Mouse (Mus musculus) liver, embryonic 14.5 days (tissue): ENCODE data around the gene Ovca2. TPM values are rescaled to one million over a fixed set of nuclear protein-coding genes. Genes with fewer than 3 reads are reported as not detected.

Experiments
- ATAC-seq: fragments of 200-750 bp; cut with Nextera tagmentation; 2 replicates; pipeline ENCODE4 v1.8.0; 2017; ENCODE audit warnings: moderate number of reproducible peaks, mild to moderate bottlenecking, moderate library complexity; ENCODE audit not compliant: insufficient read depth
- DNase-seq, 3 experiments: peaks; one replicate each; pipeline ENCODE4 v3.0.0-alpha.2; 2012 to 2013; ENCODE audit warnings: low read depth in 3 of 3, low spot score in 3 of 3
- H3K27ac ChIP-seq: fragments of 300-500 bp; sonication (generic); 2 replicates; pipeline ENCODE4 v1.5.1; 2014; ENCODE audit warnings: moderate library complexity, mild to moderate bottlenecking, control low read depth, inconsistent platforms
- H3K27me3 ChIP-seq: fragments of 300-500 bp; sonication (generic); 2 replicates; pipeline ENCODE4 v1.6.1; 2014; ENCODE audit warnings: mild to moderate bottlenecking, low read length, moderate library complexity; ENCODE audit not compliant: control insufficient read depth, insufficient read depth
- H3K36me3 ChIP-seq: fragments of 300-500 bp; sonication (generic); replicated peaks from 2 replicates; pipeline ENCODE4 v1.6.1; 2014; ENCODE audit warnings: low read depth; ENCODE audit not compliant: control insufficient read depth, insufficient read depth
- H3K4me1 ChIP-seq, 2 experiments: fragments of 200-500 bp in 1 of 2; fragments of 300-500 bp in 1 of 2; sonication (generic) in 1 of 2; replicated peaks; 2 replicates each; pipeline ENCODE4 v1.6.1; 2012 to 2014; ENCODE audit warnings: antibody characterized with exemption in 1 of 2, inconsistent platforms in 1 of 2, low read length in 1 of 2; ENCODE audit not compliant: control insufficient read depth in 2 of 2, insufficient read depth in 2 of 2
- H3K4me2 ChIP-seq: fragments of 300-500 bp; sonication (generic); 2 replicates; pipeline ENCODE4 v1.6.1; 2014; ENCODE audit warnings: low read depth, mild to moderate bottlenecking, control low read depth, moderate library complexity
- H3K4me3 ChIP-seq, 2 experiments: fragments of 200-500 bp in 1 of 2; fragments of 300-500 bp in 1 of 2; sonication (generic) in 1 of 2; 2 replicates each; pipeline ENCODE4 v1.5.1; 2012 to 2014; ENCODE audit warnings: low read depth in 2 of 2, low read length in 2 of 2, mild to moderate bottlenecking in 2 of 2, control low read depth in 1 of 2, inconsistent platforms in 1 of 2, moderate library complexity in 1 of 2; ENCODE audit not compliant: insufficient read depth in 1 of 2
- H3K9ac ChIP-seq: fragments of 300-500 bp; sonication (generic); replicated peaks from 2 replicates; pipeline ENCODE4 v1.6.1; 2014; ENCODE audit warnings: mild to moderate bottlenecking, control low read depth, moderate library complexity
- H3K9me3 ChIP-seq: fragments of 300-500 bp; sonication (generic); 2 replicates; pipeline ENCODE4 v1.6.1; 2016; ENCODE audit warnings: low read length, mixed read lengths; ENCODE audit not compliant: control insufficient read depth
- CTCF ChIP-seq: IDR thresholded peaks from 2 replicates; pipeline ENCODE4 v1.5.1; 2016; ENCODE audit warnings: antibody characterized with exemption, low read depth, control low read depth
- EP300 ChIP-seq: IDR thresholded peaks from 2 replicates; pipeline ENCODE4 v1.6.1; 2016; ENCODE audit warnings: antibody characterized with exemption, low read depth
- WGBS: fragments of 180-500 bp; shearing (Covaris S2); extraction: QIAGEN DNeasy Blood & Tissue Kit; methylation state at CpG from one replicate; pipeline ENCODE4 v1.1.7; 2014; ENCODE audit not compliant: insufficient replicate concordance; 5-methylcytosine and 5-hydroxymethylcytosine counted together
- polyA plus RNA-seq, 2 experiments: library from polyadenylated mRNA; depleted of rRNA in 1 of 2; stranded (reverse) in 1 of 2; unstranded in 1 of 2; fragments of >200 nt; fragmentation: Nextera tagmentation in 1 of 2; extraction: Ambion mirVana in 1 of 2; gene quantifications; 2 replicates each; pipeline versions ENCODE4 v1.2.1 to v1.2.3; 2012 to 2014

Gene Ovca2
- polyA plus RNA-seq, 2 experiments, result 10.5 to 15.3 TPM

GRCm38 (mm10) chr11:75204472-75204871 is 25.8 kb upstream of the Ovca2 start:
- Histone ChIP-seq H3K27me3 (no peaks in the 10 kb centered on the region; the same call in 1 of the 2 replicates), H3K4me3 (no peak overlapping the region), H3K27ac (no peak overlapping the region), H3K9me3 (no peaks in the 10 kb centered on the region), H3K9ac (no peak overlapping the region), H3K36me3 (no peaks in the 10 kb centered on the region), H3K4me2 (no peak overlapping the region), H3K4me1 (peaks cover 10 to 19% of the 10 kb centered on the region in 2 experiments)
- no peak for TF ChIP-seq CTCF
- no peak for TF ChIP-seq EP300
- no peak for ATAC-seq
- DNase-seq, result no peak
- WGBS, result 39% methylated on average over 9 of the region's 9 CpGs

DNA sequence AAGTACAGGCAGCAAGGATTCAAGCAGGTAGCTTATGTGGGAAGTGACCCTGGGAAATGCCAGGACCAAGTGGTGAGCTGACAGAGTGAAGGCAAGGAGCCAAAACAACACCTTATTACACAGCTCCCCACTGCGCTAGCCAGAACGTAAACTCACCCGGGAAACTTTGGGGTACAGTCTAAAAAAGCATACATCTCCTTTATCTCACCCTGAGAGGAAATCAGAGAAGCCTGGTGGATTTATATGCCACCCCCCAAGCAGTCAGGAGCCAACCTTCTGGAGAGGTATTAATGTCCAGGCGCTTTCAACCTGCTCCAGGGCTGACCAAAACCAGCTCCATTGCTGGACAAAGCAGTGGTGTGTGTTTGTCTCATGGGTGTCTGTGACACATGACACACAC is 25.3 kb upstream of the Ovca2 start:
- H3K9me3 ChIP-seq, result no peaks in the 10 kb centered on the region
- H3K36me3 ChIP-seq, result no peaks in the 10 kb centered on the region
- H3K4me2 ChIP-seq, result no peak overlapping the region
- DNase-seq (no peak), ATAC-seq (no peak)
- H3K4me3 ChIP-seq, result no peak overlapping the region
- TF ChIP-seq EP300, result no peak
- TF ChIP-seq CTCF, result no peak
- peaks cover 5 to 13% of the 10 kb centered on the region in 2 experiments; a peak in 3 of 4 replicates for H3K4me1 ChIP-seq
- 75% methylated on average over 4 of the region's 4 CpGs for WGBS
- H3K27me3 ChIP-seq, result no peaks in the 10 kb centered on the region; the same call in 1 of the 2 replicates
- H3K27ac ChIP-seq, result no peak overlapping the region
- no peak overlapping the region for H3K9ac ChIP-seq

- TF ChIP-seq CTCF (no peak), EP300 (no peak)
- WGBS, result 50% methylated on average over 8 of the region's 8 CpGs
- peaks cover 6% of the 10 kb centered on the region for H3K27me3 ChIP-seq
- no peak overlapping the region for H3K4me2 ChIP-seq
- DNase-seq (no peak), ATAC-seq (no peak)
- H3K9me3 ChIP-seq, result no peaks in the 10 kb centered on the region
- H3K4me1 ChIP-seq, result peaks cover 0 to 8% of the 10 kb centered on the region in 2 experiments; a peak in 2 of 4 replicates
- no peak overlapping the region for H3K4me3 ChIP-seq
- H3K36me3 ChIP-seq, result no peaks in the 10 kb centered on the region
- H3K27ac ChIP-seq, result no peak overlapping the region
- no peak overlapping the region for H3K9ac ChIP-seq
Measured at GRCm38 (mm10) chr11:75201721-75202120, 23.1 kb upstream of the Ovca2 start.

DNA sequence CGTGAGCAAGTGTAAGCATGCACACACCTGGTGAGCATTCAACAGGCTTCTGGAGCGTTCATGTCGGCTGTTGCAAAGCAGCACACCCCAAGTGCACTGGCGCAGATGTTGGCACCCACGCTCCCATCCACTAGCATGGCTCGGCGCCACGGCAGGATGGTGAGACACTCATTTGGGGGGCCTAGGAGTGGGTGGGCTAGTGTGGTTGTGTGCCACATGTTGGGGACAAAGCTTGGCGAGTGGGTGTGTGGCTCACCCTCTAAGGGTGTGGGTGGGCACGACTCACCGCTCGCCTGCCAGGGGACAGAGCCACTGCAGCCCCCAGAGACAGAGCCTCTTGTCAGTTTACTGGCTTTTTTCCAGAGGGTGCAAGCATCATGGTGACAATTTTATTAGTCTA is 22.3 kb upstream of the Ovca2 start:
- ATAC-seq (no peak), DNase-seq (no peak)
- Histone ChIP-seq H3K9me3 (no peaks in the 10 kb centered on the region), H3K27ac (no peak overlapping the region), H3K4me2 (no peak overlapping the region), H3K27me3 (peaks cover 14% of the 10 kb centered on the region), H3K36me3 (no peaks in the 10 kb centered on the region), H3K4me1 (peaks cover 0 to 8% of the 10 kb centered on the region in 2 experiments; a peak in 2 of 4 replicates), H3K4me3 (no peak overlapping the region), H3K9ac (no peak overlapping the region)
- 84% methylated on average over 12 of the region's 12 CpGs for WGBS
- TF ChIP-seq CTCF (no peak), EP300 (no peak)

- Histone ChIP-seq H3K9ac (no peak overlapping the region), H3K36me3 (no peaks in the 10 kb centered on the region), H3K27me3 (peaks cover 24% of the 10 kb centered on the region), H3K9me3 (no peaks in the 10 kb centered on the region), H3K4me3 (no peak overlapping the region), H3K4me1 (peaks cover 0 to 7% of the 10 kb centered on the region in 2 experiments; a peak in 1 of 4 replicates), H3K27ac (no peak overlapping the region), H3K4me2 (no peak overlapping the region)
- ATAC-seq, result no peak
- 74% methylated on average over 5 of the region's 5 CpGs for WGBS
- no peak for DNase-seq
- TF ChIP-seq EP300 (no peak), CTCF (no peak)
Measured at GRCm38 (mm10) chr11:75199951-75200350, 21.3 kb upstream of the Ovca2 start.
